Mouse (Mus musculus) heart, adult 11 months (tissue): ENCODE data around the gene Akip1.

Experiments used
- DNase-seq: peaks from one replicate; pipeline ENCODE4 v3.0.0; 2022

Akip1 gene

DNA sequence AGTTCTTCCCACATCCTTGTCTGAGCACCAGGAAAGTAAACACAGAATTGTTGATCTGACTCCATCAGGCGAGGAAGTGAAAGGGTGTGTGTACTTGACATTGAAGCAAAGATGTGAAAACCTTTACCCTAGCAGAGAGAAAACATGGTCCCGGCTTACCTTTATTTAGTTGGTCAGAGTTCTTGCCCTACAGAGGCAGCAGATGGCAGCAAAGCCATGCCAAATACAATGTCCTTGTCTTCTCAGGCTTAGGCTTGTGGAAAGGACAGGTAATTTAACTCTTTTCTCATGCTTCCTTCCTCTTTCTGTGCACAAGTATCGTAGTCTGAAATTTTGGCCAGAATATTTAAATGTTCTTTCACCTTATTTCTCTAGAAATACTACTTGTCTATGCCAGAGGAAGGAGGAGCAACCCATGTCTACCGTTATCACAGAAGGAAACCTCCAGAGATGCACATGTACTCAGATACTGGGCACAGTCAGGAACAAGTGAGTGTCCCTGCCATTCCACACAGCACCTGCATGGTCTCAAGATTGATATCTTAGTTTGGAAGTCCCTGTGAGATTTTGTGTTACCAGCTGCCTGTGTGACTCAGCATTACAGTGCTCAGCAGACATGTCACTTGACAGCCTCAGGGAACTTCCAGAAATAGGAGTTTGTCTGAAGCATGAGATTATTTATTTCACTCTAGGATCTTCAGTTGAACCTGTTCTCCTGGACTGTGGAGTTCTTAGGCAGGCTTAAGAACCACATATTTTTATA, 3.7 kb downstream of the Akip1 start:
- DNase-seq, result no peak

DNA sequence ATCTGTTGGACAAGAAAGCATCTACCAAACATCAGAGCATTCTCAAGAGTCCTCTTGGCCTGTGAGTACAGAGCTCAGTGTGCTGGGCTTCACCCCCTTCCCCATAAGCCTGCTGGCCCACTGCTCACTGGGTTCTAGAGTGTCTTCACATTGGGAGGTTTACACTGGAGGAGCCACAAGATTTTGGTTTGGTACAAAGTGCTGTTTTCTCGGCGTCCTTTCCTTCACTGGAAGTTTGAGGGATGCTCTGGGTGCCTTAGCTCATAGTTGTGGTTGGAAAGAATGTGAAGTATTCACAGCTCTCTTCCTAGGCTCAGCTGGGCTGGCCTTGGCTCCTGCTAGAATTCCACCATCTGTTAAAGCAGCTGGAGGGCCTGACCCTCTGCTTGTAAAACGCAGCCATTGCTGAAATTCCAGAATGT, 5.5 kb downstream of the Akip1 start:
- DNase-seq, result peak; percentile 98

DNA sequence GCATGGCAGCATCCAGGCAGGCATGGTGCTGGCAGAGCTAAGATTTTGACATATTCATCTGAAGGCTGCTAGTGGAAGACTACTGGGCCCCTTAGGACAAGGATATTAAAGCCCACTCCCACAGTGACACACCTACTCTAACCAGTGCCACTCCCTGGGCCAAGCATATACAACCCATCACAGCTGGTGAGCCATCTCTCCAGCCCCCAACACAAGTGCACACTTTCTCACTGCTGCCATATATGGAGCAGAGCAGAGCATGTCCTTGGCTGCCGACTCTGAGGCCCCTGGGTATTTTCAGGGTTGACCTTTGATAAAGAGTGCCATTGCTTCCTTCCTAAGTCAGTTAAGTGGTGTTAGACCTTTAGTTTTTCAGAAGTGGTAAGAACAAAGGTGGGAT, 6.6 kb downstream of the Akip1 start:
- peak; percentile 86 for DNase-seq

DNA sequence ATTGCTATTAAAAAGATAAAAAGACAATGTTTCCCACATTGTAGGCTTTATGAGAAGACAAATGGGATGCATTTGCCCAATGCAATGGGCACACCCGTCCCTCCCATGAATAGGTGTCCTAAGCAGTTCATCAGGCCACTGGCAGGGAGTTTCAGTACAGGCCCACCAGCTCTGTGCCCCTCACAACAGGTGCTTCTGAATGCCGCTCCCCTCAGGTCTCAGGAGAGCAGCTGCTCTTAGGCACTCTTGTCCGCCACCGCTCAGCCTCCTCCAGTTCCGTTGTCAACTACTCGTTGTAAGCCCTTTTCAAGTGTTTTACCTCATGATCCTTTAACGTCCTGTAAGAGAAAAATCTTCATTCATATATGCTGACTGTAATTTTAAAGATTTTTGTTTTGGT, 8.7 kb downstream of the Akip1 start:
- no peak for DNase-seq

DNA sequence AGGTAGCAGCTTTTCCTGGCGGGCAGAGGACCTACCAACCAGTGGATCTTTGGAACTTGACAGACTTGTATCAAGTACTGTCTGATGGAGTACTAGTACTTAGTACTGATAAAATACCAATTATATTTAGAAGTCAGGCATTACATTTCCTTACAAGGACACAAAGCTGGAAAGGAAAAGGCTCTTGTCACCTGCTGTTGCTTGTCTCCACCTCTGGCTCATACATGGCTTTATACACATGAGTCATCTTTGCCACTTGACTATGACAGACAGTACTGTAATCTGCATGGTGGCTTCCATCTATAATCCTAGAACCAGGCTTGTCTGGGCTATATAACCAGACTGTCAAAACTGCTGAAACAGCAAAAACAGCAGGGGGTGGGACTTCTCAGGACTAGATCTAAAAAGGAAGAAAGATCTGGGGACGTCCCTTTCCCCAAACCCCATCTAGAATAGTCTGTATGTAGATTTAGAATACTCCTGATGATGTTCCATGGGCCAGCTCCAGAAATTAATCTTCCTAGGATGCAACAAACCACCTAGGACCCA, 10.0 kb downstream of the Akip1 start:
- no peak for DNase-seq

DNA sequence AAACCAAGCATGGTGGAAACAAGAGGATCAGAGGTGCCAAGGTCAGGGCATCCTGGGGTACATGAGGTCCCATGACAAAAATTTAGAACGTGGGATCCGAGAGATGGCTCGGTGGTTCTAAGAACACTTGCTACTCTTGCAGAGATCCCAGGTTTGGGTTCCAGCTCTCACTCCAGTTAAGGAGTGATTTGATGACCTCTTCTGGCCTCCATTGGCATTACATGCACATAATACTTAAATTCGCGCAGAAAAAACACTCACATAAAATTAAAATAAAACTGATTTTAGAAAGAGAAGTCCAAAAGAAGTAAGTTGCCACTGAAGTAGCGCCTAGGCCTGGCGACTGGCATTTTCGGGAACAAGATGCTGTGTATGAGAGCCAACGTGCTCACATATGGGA, 15.8 kb downstream of the Akip1 start:
- no peak for DNase-seq

DNA sequence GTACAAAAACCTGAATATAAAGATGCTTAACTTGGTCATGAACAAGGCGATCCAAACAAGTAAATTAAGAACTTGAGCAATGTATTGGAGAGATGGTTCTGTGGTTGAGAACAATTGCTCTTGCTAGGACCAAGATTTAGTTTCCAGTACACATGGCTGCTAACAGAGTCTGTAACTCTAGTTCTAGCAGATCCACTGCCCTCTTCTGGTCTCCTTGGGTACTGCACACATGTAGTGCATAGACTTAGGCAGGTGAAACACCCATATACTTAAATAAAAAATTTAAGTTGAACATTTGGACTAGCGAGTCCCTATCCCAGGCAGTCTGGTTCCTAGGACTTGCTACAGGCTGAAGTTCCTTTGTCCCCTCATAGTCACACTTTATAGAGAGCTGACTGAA, 19.1 kb downstream of the Akip1 start:
- no peak for DNase-seq

DNA sequence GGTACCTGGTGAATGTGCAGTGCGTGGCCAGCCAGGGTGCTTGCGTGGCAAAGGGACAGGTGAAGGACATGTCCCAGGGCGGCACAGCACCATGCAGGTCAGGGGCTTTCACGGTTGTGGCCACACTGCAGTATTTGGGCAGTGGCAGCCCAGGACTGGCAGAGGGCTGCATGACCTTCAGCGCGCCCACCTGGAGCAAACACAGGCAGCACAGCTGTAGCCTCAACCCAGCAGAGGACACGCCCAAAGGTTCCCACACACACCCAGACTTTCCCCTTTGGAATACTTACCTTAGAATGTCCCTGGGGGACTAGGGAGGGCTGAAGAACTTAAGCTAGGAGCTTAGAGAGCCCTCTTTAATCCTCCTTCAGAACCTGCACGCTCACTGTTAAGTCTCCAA, 19.6 kb downstream of the Akip1 start:
- no peak for DNase-seq

DNA sequence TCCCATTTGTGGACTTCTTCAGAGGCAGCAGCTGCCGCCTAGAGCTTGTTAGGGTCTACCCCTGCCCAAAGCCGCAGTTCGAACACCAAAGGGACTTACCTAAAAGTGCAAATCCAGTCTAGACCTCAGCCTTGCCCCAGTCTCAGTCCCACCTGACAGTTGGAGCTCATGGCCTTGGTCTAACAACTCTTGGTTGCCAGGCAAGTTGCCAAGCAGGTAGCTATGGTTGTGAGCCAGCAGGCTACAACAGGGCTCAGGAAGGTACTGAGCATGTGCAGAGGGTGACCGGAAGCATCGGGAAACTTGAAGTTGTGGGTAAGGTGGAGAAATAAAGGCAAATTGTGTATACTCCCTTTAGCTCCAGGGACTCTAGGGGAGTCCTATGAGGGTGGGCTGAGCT, 20.2 kb downstream of the Akip1 start, which contains the start of gene BC051019:
BC051019 (minus strand) TSS at position 154 of the 400 bp plus-strand sequence.
- DNase-seq, result peak; percentile 84

DNA sequence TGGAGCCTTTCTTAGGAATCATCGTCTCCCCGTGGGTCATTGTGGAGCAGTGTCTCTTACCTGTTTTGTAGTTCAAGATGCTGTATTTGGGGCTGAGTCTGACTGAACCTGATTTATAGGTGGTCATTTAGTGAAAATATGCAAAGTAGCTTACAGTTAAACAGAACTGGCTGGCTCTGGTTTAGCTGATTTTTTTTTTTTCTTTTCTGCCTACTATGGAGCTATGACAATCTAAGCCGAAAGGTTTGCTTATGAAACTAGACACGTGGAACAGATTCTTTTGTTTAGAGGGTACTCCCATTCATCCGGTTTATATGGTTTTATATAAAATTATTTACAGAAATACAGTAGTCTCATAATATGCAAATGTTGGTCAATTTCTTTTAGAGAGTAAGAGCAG, 28.1 kb downstream of the Akip1 start, which contains the start of gene Ascl3:
Ascl3 (minus strand) TSS at position 101 of the 400 bp plus-strand sequence.
- DNase-seq, result no peak

DNA sequence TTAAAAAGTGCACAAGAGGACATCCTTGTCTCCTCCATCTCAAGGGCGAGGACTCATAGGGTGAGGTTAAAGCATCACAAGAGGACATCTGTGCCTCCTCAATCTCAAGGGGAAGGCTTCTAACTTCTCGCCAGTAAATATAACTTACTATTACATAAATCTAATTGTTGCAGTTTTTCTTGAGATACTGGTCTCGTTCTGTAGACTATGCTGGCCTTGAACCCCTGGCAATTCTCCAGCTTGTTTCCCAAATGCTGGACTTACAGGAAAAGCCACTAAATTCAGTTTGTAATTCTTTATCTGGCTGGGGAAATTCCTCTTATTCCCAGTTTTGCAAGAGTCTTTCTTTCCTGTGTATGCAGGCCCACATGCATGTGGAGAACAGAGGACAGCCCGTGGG, 31.3 kb downstream of the Akip1 start:
- DNase-seq, result no peak

DNA sequence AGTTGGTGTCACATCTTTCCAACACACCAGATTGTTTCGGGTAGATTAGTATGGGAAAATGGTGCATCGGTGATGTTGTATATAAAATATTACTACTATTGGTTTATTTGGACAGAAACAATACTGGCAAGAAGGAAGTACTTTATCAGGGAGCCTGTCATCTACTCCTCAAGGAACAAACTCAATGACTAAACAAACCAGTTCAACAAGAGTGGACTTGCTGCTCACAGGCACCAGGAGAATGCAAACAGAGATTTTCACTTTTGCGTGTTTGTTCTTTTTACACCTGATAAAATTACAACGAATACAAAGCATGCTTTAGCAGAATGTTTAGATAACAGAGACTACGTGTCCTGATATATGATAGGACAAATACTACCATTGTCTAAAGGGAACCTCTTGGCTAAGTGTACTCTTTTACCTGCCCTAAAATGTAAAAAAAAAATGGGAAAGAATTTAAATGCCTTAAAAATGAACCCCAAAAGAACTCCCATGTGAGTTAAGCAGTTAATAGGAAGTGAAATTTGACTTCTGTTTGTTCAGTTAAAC, 36.4 kb downstream of the Akip1 start:
- DNase-seq, result no peak

DNA sequence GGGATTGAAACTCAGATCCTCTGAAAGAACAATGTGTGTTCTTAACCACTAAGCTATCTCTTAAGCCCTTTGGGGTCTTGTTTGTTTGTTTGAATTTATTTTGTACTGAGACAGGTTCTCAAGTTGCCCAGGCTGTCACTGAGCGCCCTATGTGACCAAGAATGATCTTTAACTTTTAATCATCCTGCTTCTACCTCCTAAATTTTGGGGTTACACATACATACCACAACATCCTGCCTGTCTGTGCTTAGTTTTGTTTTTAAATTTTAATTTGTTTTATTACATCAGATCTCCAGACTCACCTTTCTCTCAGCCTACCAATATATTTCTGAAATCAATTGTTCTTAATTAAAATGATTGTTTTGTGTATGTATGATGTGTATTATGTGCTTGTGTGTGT, 37.6 kb downstream of the Akip1 start:
- no peak for DNase-seq

DNA sequence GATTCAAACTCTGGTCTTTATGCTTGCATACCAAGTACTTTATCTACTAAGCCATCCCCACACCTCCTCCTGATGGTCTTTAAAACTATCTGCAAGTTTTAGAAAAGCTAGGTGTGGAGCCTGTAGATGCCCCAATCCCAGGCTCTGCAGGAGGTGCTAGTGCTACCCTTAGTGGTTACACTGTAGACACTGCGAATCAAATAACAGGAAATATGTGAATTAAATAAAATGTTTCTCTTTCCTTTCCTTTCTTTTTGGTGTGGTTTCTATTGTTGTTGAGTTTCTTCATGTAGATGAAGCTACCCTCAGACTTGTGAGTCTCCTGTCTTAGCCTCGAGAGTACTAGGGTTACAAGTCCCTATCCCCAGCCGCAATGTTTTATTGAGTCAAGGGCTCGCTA, 38.2 kb downstream of the Akip1 start:
- no peak for DNase-seq

DNA sequence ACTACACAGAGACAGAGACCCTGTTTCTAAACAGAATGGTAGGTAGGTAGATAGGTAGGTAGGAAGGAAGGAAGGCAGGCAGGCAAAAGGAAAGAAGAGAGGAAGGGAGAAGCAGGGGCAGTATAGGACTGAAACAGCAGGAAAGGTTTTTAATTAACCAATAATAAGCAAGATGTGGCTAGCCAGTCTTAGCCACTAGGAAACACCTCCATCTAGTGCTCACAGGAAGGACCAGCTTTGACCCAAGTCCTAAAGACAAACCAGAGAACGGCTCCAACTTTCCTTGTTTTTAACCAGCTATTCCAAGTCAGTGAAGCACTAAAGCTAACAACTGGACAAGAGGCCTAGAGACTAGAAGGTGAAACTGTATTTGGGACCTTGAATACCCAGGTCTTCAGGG, 44.3 kb downstream of the Akip1 start:
- no peak for DNase-seq

DNA sequence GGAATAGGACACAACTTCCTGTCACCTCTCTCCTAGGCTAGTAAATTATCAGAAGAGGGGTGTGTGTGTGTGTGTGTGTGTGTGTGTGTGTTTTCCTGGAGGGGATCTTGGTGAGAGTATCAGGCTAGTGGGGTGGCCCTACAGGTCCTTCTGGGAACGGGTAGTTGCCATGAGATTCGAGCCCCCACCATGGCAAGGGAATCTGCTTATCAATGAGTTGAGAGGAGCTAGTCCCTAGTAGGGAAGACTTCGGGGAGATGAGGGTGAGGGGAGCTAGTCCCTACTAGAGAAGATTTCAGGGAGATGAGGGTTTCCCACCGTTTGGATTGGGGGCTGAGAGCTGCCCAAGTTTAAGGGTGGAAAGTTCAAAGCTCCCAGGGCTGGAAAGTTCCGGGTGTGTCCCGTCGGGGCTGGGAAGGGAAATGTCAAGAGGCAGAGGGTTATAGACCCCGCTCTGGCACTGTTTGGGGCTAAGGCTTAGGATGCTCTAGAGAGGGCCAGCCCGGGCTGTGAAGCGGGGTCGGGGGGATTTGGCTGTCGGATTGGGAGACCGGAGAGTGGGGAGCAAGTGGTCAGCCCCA, 48.0 kb downstream of the Akip1 start:
- peak; percentile 89 for DNase-seq

DNA sequence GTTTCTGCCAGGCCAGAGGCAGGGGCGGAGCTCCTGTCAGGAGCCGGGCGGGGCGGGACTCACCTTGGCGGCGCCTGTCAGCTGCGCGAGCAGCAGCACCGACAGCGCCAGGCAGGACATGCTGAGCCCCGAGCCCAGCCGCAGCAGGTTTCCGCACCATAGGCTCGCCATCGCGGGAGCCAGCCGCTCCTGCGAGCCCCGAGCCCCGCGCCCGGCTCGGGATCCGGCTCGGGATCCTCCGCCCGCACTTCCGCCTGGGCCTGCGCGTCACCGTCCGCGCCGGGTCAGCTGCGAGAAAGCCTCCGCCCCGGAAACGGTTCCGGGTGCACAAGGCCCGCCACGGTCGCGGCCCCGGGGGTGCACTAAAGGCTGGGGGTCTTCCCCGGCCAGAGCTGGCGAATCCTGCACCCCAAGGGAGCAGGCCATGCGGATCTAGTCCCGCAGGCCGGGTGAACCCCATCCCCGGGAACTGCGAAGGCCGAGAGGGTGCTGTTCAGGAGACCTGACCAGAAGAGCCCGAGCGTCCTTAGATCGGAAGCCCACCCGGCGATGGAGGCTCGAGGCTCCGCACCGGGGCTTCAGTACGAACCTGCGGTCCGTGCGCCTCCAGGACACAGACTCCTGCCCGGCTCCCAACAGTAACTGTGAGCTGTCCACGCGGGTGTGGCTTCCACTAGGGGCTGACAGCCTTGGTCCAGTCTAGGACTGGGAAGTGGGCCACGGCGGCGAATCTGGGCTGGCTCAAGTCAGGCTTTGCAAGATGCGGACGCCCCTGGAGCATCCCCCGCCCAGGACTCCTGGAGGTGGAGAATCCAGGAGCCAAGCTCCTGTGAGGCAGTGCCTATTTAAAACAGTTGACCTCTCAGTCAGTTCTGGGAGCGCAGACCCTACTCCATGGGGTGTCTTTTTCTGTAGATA, 48.8 kb downstream of the Akip1 start, which contains the start of gene Tmem9b:
Tmem9b (minus strand) TSS at position 868 of the 918 bp plus-strand sequence.
- DNase-seq, result peak; percentile 99

DNA sequence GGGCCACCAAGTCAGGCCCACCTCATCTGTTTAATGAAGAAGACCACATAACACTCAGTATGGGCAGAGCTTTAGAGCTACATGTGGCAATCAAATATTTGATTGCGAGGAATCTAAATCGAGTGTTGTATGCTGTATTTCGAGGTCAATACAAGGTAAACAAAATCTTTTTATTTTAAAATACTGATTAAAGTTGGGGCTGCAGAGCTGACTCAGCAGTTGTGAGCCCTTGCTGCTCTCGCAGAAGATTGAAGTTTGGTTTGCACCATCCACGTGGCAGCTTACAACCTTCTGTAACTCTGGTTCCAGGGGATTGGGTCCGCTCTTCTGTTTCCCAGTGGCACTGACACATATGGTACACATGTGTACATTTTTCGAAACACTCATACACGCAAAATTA, 50.5 kb downstream of the Akip1 start:
- no peak for DNase-seq

DNA sequence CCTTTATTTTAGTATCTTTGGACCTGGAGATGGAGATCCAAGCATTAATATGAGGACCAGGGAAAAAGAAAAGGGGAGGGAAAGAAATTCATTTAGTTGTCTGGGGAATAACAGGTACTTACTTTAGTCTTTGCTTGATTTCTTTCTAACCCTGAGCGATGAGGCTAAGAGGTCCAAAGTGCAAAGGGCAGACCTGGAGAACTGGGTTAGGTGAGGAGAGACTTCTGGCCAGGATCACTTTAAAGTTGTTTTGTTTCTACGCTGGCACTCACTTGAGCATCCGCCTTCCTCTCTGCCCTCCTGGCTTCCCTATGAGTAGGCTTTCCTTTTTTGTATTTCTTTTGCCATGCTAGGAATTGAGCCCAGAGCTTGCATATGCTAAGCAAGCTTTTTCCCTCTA, 52.8 kb downstream of the Akip1 start:
- no peak for DNase-seq
